Mouse (Mus musculus): ENCODE results near the gene Pwwp2a.

- no peak for TF ChIP-seq MAX (IDR thresholded peaks at IDR 0.05)
- no peak for TF ChIP-seq CTCF (IDR thresholded peaks at IDR 0.05; ENCODE audit: control insufficient read depth, insufficient read depth, insufficient read length)
- no peak for TF ChIP-seq USF1 (IDR thresholded peaks at IDR 0.05; ENCODE audit: low read depth)
- TF ChIP-seq MYOG (IDR thresholded peaks at IDR 0.05; ENCODE audit: control insufficient read depth, extremely low read depth, insufficient read length), result no peak
These were observed 48.6 kb upstream of the Pwwp2a start for GRCm38 (mm10) chr11:43633165-43633564.
